Mouse (Mus musculus) cerebellum, adult 9-10 months (tissue): Measurements from ENCODE around the gene Acadl.

Source experiments
- DNase-seq: peaks from one replicate; pipeline ENCODE4 v3.0.0; 2022

Acadl gene

GRCm38 (mm10) chr1:66862712-66863511, at the start of gene Acadl:
Acadl (minus strand) TSS chr1:66863277.
- DNase-seq: peak; percentile 23

- no peak for DNase-seq
Observed at GRCm38 (mm10) chr1:66912305-66912704, 49.2 kb upstream of the Acadl start.

DNA sequence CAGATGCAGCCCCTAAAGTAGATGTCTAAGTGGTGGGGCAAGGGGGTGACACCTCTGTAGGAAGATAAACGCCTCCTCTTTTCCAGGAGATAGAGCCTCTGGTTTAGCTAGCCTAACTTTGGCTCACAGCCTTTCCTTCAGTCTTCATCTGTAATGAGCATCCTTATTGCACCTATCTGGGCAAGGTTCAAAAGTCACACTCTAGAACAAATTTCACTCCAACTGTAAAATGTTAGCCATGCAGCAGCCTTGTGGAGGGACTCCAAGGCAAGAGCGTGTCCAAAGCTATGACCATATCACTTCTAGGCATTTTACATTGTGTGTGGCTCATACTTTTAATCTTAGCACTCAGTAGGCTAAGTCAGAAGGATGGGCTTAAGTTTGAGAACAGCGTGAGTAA, 39.5 kb upstream of the Acadl start:
- no peak for DNase-seq

DNA sequence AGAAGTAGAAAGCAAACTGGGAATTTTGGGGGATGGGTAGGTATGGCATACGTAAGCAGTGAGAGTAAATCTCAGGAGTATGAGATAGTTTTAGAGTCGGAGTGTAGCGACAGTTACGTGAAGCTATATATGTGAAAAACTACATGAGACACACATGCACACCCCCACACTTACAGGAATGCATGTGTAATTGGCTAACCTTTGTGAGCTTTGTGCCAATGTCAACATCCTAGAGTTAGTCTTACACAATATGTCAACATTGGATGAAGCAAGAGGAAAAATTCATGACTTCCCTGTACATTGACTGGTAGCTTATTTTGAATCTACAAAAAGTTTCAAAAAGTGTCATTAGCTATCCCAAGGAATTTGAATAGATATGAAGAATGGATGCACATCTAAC, 37.9 kb upstream of the Acadl start:
- DNase-seq: no peak

DNA sequence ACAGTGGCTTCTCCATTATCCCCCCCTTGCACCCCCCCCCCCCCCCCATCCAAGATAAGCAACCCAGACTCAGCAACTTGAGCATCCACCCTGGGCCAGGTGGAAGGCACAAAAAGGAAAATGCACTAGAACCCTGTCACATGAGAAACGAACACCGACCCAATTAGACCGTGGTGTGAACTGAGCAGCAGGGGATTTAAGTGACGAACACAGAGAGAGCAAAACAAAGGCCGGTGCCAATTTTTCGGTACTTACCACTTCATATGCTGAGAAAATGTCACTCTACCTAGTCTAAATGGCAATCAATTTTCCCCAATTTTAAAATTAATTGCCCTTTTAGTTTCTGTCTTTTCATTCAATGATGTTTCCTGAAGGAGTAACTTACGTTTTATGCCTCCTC, 35.2 kb upstream of the Acadl start:
- DNase-seq: no peak

DNA sequence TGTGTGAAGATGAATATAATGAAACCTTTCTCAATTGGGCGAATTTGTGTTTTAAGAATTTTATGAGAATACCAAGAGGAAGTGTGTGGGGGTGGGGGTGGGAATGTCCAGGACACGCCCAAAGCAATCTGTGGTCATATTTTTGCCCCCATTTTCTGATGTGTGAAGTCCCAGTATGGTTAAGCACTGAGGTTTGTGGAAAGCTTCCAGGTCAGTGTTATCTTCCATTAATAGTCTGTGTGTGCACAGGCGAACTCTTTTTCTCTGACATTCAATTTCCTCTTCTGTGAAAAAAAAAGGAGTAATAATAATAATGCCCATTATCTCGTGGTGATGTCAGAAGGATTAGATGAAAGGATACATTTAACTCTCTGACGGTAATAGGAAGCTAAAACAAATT, 33.5 kb upstream of the Acadl start:
- no peak for DNase-seq

DNA sequence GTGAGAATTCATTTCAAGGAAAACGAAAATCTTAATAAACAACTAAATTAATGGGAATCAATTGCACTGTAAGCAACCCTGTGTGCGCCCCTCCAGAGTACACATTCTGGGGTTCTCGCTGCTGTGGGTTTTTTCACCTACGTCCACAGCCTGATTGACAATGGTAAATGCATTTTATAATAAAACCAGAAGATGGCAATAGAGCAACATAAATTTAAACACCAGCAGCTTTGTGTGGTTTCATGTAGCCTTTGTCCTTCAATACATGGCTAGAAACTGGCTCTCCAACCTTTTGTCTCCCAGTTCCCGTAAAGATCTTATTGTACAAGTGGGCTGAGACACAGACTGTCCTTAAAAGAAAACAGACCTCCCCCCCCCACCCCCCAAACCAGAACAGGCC, 33.0 kb upstream of the Acadl start:
- peak; percentile 23 for DNase-seq

GRCm38 (mm10) chr1:66895837-66896118, 32.7 kb upstream of the Acadl start:
- peak; percentile 5 for DNase-seq

- DNase-seq: no peak
Observed at GRCm38 (mm10) chr1:66895093-66895836, 32.2 kb upstream of the Acadl start.

DNA sequence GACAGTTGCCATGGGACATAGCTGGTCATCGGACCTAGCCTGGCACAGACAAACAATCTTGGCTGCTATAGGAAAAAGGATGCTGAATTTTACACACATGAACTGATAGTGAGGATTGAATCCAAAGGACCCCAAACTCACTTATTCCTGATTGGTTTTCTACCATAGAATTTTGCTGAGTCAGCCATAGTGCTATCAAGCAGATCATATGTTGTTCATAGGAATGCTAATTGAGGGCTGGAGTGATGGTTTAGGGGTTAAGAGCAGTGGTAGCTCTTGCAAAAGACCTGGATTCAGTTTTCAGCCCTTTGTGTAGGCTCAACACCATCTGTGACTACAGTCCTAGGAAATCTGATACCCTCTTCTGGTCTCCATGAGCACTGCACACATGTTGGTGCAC, 24.1 kb upstream of the Acadl start:
- DNase-seq: no peak

GRCm38 (mm10) chr1:66880217-66880616, 17.1 kb upstream of the Acadl start:
- DNase-seq: no peak

DNA sequence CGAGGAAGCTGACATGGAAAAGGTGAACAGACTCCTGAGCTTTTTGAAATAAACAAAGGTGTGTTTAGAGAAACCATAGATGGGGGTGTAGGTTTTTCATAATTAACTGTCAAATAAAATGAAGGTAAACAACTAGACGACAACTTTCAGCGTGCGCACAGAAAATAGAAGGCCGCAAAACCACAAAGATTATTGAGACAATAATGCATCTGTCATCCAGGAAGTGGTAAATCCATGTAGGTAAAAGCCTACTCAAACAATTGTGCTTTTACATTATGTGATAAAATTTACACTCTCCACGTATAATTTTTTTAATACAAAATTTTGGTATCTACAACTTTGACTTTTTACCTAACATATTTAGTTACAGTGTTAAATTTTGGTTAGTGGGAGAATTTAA, 11.7 kb upstream of the Acadl start:
- DNase-seq: no peak

DNA sequence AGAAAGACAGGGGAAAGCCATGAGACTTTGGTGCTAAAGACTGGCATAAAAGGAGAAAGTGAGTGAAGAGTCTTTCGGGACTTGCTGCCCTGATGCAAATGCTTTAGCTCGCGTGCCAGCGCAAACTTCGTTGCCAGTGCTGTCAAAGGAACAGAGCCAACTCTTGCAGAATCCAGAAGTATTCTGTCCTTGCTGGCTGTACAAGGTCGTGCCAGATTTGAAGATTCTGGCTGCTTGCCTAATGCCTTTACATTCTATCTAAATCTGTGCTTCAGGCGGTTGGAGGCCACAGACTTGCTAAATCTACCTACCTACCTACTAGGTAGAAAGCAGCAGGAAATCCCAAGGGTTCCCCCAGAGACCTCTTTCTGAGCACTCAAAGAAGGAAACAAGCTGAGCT, 8.5 kb upstream of the Acadl start:
- DNase-seq: no peak

GRCm38 (mm10) chr1:66865633-66866032, 2.6 kb upstream of the Acadl start:
- no peak for DNase-seq

DNA sequence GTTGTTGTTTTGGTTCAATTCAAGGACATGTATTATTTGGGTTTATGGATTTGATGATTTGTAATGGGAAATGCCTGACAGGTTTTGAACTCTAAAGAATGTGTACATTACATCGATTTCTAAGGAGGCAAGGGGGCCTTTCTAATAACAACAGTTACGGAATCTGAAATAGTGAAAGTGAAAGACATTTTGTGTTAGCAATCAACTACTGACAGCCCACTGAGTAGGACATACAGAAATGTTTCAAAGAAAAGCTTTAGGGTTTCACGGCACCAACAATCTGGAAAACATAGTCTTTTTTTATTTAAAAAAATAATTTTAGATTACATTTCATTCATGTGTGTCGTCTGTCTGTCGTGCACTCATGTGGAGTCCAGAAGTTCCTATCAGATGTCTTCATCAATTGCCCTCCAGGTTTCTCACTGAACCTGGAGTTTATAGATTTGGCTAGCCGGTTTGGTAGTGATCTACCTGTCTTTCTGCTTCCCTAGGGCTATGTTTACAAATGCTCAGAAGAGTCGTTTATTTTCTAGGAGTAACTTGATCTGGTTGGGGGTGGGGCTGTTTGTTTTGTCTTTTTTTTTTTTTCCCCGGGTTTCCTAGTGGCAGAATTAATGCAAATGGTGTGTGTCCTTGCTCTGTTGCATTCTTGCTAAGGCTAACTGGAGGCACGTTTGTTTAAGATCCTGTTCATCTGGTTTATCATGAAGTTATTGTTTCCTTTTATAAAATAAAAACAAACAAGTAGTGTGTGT, 841 bp upstream of the Acadl start:
- DNase-seq: no peak

- DNase-seq: no peak
Observed at GRCm38 (mm10) chr1:66861764-66862672, 1.1 kb downstream of the Acadl start.

DNA sequence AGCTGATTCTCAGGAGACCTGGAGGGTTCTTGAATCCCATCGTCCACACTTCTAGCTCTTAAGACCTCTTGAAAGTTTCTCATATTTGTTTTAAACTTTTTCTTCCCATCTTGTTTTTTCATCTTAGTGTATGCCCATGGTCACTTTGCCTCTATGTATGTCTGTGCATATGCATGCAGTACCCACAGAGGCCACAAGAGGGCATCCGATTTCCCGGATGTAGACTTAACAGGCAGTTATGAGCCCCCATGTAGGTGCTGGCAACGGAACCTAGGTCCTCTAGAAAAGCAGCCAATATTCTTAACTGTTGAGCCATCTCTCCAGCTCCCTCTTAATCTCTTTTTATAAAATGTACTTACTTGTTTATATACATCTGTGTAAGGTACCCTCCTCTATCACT, 15.6 kb downstream of the Acadl start:
- DNase-seq: no peak

- no peak for DNase-seq
Observed at GRCm38 (mm10) chr1:66845690-66846318, 17.3 kb downstream of the Acadl start.

DNA sequence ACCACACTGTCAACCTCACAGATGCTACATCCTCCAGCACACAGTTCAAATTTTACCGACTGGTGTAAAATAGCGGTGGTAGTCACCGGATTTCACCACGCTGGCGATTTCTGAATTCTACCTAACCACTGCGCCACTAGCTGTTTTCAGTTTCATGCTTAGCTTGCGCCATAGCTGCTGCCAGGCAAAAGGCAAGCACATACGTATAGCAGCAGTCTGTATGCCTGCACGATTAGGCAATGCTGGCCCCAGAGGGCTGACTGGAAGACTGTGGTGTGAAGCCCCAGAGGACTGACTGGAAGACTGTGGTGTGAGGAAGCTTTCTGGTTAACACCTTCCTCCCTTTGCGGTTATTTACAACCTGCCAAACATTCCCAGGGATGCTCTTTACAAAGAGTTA, 21.1 kb downstream of the Acadl start:
- DNase-seq: no peak

GRCm38 (mm10) chr1:66841510-66841909, 21.6 kb downstream of the Acadl start:
- DNase-seq: no peak

DNA sequence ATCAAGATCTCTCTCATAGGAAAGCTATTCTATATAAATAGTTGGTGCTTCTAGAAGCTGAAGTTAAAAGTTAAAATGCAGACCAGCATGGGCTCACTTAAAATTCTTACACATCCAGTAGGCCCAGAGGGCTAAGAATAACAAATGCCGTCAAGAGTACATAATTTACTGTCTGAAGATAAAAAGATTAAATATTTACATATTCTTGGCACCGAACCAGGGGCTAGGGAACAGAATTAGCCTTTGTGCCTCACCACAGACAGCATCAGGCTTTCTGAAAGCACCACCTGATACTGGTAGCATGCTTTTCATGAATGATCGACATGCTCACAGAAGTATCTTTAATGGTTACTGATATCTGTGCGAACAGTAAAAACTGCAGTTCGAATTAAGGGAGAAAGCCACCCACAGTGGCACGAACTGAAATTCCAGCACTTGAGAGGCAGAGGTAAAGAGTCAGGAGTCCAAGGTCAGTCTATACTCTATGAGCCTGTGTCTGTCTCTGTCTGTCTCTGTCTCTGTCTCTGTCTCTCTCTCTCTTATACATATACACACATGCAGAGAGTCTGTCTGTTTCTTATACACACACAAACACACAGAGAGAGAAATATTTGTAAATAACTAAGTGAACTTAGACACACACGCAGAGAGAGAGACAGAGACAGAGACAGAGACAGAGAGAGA, 23.2 kb downstream of the Acadl start:
- no peak for DNase-seq

DNA sequence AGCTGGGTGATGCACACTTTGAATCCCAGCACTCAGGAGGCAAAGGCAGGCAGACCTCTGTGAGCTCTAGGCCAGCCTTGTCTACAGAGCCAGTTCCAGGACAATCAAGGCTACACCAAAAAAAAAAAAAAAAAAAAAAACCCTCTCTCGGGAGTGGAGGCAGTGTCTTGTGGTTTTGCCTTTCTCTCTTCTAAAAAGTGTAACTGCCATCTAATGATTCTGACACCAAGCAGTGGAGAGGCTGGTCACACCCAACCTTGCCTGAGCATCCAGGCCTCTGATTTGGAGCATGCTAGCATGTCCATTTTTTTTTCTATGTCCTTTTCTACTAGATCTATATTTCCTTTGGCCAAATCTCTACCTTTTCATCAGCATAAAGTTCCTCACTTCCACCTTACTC, 23.9 kb downstream of the Acadl start:
- no peak for DNase-seq
